Mouse (Mus musculus) NIH3T3 (cell line): ENCODE measurements around the gene Krtap1-3.
A peak's percentile ranks its signal among the peaks of the same experiment; 100 is the strongest.
"Not testable (repeated sequence)": the region's sequence is repeated elsewhere in the genome, so short reads cannot be mapped to it uniquely, and the experiment has no call there.

Experiments used
- DNase-seq: peaks from one replicate; pipeline ENCODE4 v3.0.0-alpha.2; 2012; ENCODE audit warnings: low read depth

The Krtap1-3 gene

GRCm38 (mm10) chr11:99590981-99591380, at the start of gene Krtap1-3:
TSS of gene Krtap1-3 (minus strand) at chr11:99591339.
- no peak for DNase-seq

GRCm38 (mm10) chr11:99640926-99641325, 49.8 kb upstream of the Krtap1-3 start:
- DNase-seq, result peak; percentile 75

GRCm38 (mm10) chr11:99637086-99637485, 45.9 kb upstream of the Krtap1-3 start:
- DNase-seq, result peak; percentile 15

GRCm38 (mm10) chr11:99634653-99635134, 43.6 kb upstream of the Krtap1-3 start, which contains the start of gene Krtap4-2:
TSS of gene Krtap4-2 (minus strand) at chr11:99635084.
- no peak for DNase-seq

- DNase-seq, result no peak
Measured at GRCm38 (mm10) chr11:99633293-99633692, 42.2 kb upstream of the Krtap1-3 start.

GRCm38 (mm10) chr11:99630890-99631289, 39.8 kb upstream of the Krtap1-3 start:
- no peak for DNase-seq

GRCm38 (mm10) chr11:99628138-99628537, 37.0 kb upstream of the Krtap1-3 start, which contains the start of gene Krtap4-1:
TSS of gene Krtap4-1 (minus strand) at chr11:99628238.
- DNase-seq, result no peak

- DNase-seq, result no peak
Measured at GRCm38 (mm10) chr11:99620335-99620734, 29.2 kb upstream of the Krtap1-3 start, which contains the start of gene Gm11562. TSS of gene Gm11562 (minus strand) at chr11:99620435.

GRCm38 (mm10) chr11:99614796-99615363, 23.7 kb upstream of the Krtap1-3 start, which contains the start of gene Krtap2-4:
TSS of gene Krtap2-4 (minus strand) at chr11:99614846.
- no peak for DNase-seq

GRCm38 (mm10) chr11:99610089-99610488, 18.9 kb upstream of the Krtap1-3 start, which contains the start of gene Gm11937:
TSS of gene Gm11937 (minus strand) at chr11:99610189.
- not testable (repeated sequence) for DNase-seq

- no peak for DNase-seq
Measured at GRCm38 (mm10) chr11:99609126-99609525, 18.0 kb upstream of the Krtap1-3 start.

GRCm38 (mm10) chr11:99603208-99603607, 12.1 kb upstream of the Krtap1-3 start, which contains the start of gene Gm11938:
TSS of gene Gm11938 (minus strand) at chr11:99603308.
- DNase-seq, result not testable (repeated sequence)

GRCm38 (mm10) chr11:99597742-99598141, 6.6 kb upstream of the Krtap1-3 start, which contains the start of gene Krtap9-3:
TSS of gene Krtap9-3 (minus strand) at chr11:99598105.
- DNase-seq, result not testable (repeated sequence)

GRCm38 (mm10) chr11:99585096-99585495, 6.0 kb downstream of the Krtap1-3 start:
- no peak for DNase-seq

GRCm38 (mm10) chr11:99583245-99583704, 7.9 kb downstream of the Krtap1-3 start, which contains the start of gene Krtap1-4:
TSS of gene Krtap1-4 (minus strand) at chr11:99583654.
- no peak for DNase-seq

GRCm38 (mm10) chr11:99581564-99581963, 9.6 kb downstream of the Krtap1-3 start:
- DNase-seq, result peak; percentile 84

GRCm38 (mm10) chr11:99581051-99581450, 10.1 kb downstream of the Krtap1-3 start:
- DNase-seq, result peak; percentile 28

- no peak for DNase-seq
Measured at GRCm38 (mm10) chr11:99580636-99581035, 10.5 kb downstream of the Krtap1-3 start, which contains the start of gene Krtap1-5. TSS of gene Krtap1-5 (minus strand) at chr11:99581016.

GRCm38 (mm10) chr11:99574106-99574505, 17.0 kb downstream of the Krtap1-3 start:
- DNase-seq, result peak; percentile 75

GRCm38 (mm10) chr11:99573164-99573563, 18.0 kb downstream of the Krtap1-3 start:
- DNase-seq, result peak; percentile 24

GRCm38 (mm10) chr11:99566530-99566929, 24.6 kb downstream of the Krtap1-3 start, which contains the start of gene Krtap3-1:
TSS of gene Krtap3-1 (minus strand) at chr11:99566630.
- no peak for DNase-seq

GRCm38 (mm10) chr11:99562580-99562979, 28.6 kb downstream of the Krtap1-3 start:
- no peak for DNase-seq

- no peak for DNase-seq
Measured at GRCm38 (mm10) chr11:99559366-99559765, 31.8 kb downstream of the Krtap1-3 start, which contains the start of gene Gm11939. TSS of gene Gm11939 (minus strand) at chr11:99559466.
